Mouse (Mus musculus) kidney, embryonic 15.5 days (tissue): Measurements from ENCODE around the gene Ddi2. TPM values are rescaled to one million over a fixed set of nuclear protein-coding genes. Genes with fewer than 3 reads are reported as not detected.

Experiments
- ATAC-seq: fragments of 200-750 bp; cut with Nextera tagmentation; replicated peaks from 2 replicates; pipeline ENCODE4 v1.8.0; 2017; ENCODE audit warnings: moderate TSS enrichment; ENCODE audit not compliant: low FRiP score
- H3K27ac ChIP-seq: fragments of 300-500 bp; sonication (generic); 2 replicates; pipeline ENCODE4 v1.5.1; 2015; ENCODE audit warnings: mild to moderate bottlenecking, inconsistent platforms
- H3K27me3 ChIP-seq: fragments of 300-500 bp; sonication (generic); 2 replicates; pipeline ENCODE4 v1.6.1; 2015; ENCODE audit warnings: inconsistent platforms
- H3K36me3 ChIP-seq: fragments of 300-500 bp; sonication (generic); 2 replicates; pipeline ENCODE4 v1.6.1; 2015; ENCODE audit warnings: inconsistent platforms
- H3K4me1 ChIP-seq: fragments of 300-500 bp; sonication (generic); 2 replicates; pipeline ENCODE4 v1.6.1; 2015; ENCODE audit warnings: inconsistent platforms
- H3K4me2 ChIP-seq: fragments of 300-500 bp; sonication (generic); 2 replicates; pipeline ENCODE4 v1.6.1; 2015; ENCODE audit warnings: moderate library complexity, mild to moderate bottlenecking, inconsistent platforms
- H3K4me3 ChIP-seq: fragments of 300-500 bp; sonication (generic); replicated peaks from 2 replicates; pipeline ENCODE4 v1.5.1; 2015; ENCODE audit warnings: mild to moderate bottlenecking, inconsistent platforms
- H3K9ac ChIP-seq: fragments of 300-500 bp; sonication (generic); 2 replicates; pipeline ENCODE4 v1.6.1; 2015; ENCODE audit warnings: mild to moderate bottlenecking, inconsistent platforms
- H3K9me3 ChIP-seq: fragments of 300-500 bp; sonication (generic); replicated peaks from 2 replicates; pipeline ENCODE4 v1.6.1; 2016; ENCODE audit warnings: inconsistent platforms
- WGBS: fragments of 180-500 bp; shearing (Covaris S2); methylation state at CpG from one replicate; pipeline ENCODE4 v1.1.7; 2015; ENCODE audit warnings: mixed read lengths; 5-methylcytosine and 5-hydroxymethylcytosine counted together
- polyA plus RNA-seq: library from polyadenylated mRNA; unstranded; fragments of >200 nt; fragmentation: Nextera tagmentation; extraction: Ambion mirVana; gene quantifications from 2 replicates; pipeline ENCODE4 v1.2.1, GENCODE M21; 2015

Ddi2 gene
- polyA plus RNA-seq, 1 experiment from 2014 or later = 21.8 TPM

DNA sequence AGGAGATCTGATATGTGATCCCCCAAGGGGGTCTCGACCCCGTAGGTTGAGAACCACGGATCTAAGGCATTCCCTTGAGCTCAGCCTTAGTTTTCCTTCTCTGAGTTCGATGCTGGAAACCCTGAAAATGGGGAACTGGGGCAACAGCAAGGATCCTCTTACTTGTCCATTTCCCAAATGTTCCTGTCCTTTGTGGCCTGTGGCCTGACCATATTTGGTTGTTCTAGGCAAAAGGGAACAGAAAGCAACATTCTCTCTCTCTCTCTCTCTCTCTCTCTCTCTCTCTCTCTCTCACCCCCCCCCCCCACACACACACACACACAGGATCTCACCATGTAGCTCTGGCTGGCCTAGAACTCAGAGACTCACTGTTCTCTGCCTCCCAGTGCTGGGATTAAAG is 13.6 kb upstream of the Ddi2 start:
- H3K4me2 ChIP-seq = no peak overlapping the region
- peaks cover 15% of the 10 kb centered on the region for H3K4me1 ChIP-seq
- no peaks in the 10 kb centered on the region for H3K27me3 ChIP-seq
- H3K9me3 ChIP-seq = no peaks in the 10 kb centered on the region
- 65% methylated on average over 4 of the region's 4 CpGs for WGBS
- no peak overlapping the region for H3K9ac ChIP-seq
- H3K36me3 ChIP-seq = no peaks in the 10 kb centered on the region
- no peak overlapping the region for H3K4me3 ChIP-seq
- no peak for ATAC-seq
- no peak overlapping the region for H3K27ac ChIP-seq

DNA sequence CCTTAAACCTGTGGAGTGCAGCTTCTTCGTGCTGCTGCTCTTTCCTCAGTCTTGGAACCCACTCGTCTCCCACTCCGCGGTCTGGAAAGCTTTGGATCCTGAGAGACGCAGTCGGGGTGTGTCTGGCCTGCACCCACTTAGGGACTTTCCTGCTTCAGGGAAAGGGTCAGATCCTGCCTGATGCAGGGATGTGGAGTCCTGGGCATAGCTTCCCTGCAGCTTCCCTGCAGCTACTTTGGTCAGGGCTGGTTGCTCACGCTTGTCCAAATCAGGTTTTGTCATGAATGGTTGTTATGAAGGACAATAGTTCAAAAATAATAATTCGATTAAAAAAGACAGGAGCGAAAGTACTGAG is 12.0 kb upstream of the Ddi2 start:
- peak overlapping the region; percentile 65 for H3K4me2 ChIP-seq
- WGBS = 27% methylated on average over 9 of the region's 9 CpGs
- no peak for ATAC-seq
- no peaks in the 10 kb centered on the region for H3K27me3 ChIP-seq
- peaks cover 11% of the 10 kb centered on the region for H3K4me1 ChIP-seq
- H3K4me3 ChIP-seq = peak overlapping the region; percentile 43
- no peaks in the 10 kb centered on the region for H3K9me3 ChIP-seq
- H3K9ac ChIP-seq = 0 out of 2 replicates have a peak overlapping the region, but pooled peaks have one; percentile 35
- no peaks in the 10 kb centered on the region for H3K36me3 ChIP-seq
- no peak overlapping the region for H3K27ac ChIP-seq

DNA sequence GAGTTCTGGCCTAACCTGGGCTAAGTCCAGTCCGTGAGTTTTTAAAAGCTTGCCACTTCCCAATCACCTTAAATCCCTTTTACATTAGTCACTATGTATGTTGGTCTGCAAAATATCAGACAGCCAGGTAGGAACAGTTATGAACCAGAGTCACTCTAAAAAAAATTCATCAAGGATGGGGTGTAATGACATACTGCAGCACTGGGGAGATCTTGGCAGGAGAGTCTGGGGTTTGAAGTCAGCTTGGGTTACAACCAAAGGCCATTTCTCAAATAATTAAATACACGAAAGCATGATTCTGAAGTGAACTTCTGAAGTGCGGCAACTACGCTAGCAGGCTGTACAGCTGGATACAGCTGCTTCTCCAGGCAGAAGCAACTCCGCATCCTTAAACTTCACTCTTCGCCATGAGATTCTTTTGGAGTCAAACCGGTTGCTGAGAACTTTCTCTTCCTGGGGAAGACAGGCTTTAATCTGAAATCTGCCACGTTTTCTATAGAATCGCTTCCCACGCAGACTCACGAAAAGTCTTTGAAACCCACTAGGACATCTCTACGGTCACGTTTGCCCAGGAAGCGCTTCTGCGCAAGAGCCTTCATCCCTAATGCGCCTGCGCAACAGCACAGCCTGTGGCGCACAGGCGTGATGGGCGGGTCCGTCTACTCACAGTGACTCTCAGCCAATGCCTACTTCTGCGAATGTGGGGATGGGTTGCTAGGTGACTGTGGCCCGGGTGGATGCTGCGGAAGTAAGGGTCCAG is 11.4 kb upstream of the Ddi2 start:
- ATAC-seq = peak; percentile 97
- Histone ChIP-seq H3K27ac (peak overlapping the region; percentile 79), H3K4me1 (peaks cover 11% of the 10 kb centered on the region), H3K4me2 (peak overlapping the region; percentile 65), H3K9ac (peak overlapping the region; percentile 35; the same call in 1 of the 2 replicates), H3K9me3 (no peaks in the 10 kb centered on the region), H3K4me3 (peak overlapping the region; percentile 43), H3K36me3 (no peaks in the 10 kb centered on the region), H3K27me3 (no peaks in the 10 kb centered on the region)
- WGBS = 6% methylated on average over 24 of the region's 24 CpGs

- H3K4me2 ChIP-seq = no peak overlapping the region
- H3K27me3 ChIP-seq = no peaks in the 10 kb centered on the region
- 82% methylated on average over 5 of the region's 5 CpGs for WGBS
- ATAC-seq = no peak
- H3K27ac ChIP-seq = no peak overlapping the region
- no peaks in the 10 kb centered on the region for H3K36me3 ChIP-seq
- H3K9ac ChIP-seq = no peak overlapping the region
- no peak overlapping the region for H3K4me3 ChIP-seq
- H3K4me1 ChIP-seq = peaks cover 11% of the 10 kb centered on the region
- H3K9me3 ChIP-seq = no peaks in the 10 kb centered on the region
Measured at GRCm38 (mm10) chr4:141731766-141732165, 8.5 kb upstream of the Ddi2 start.

DNA sequence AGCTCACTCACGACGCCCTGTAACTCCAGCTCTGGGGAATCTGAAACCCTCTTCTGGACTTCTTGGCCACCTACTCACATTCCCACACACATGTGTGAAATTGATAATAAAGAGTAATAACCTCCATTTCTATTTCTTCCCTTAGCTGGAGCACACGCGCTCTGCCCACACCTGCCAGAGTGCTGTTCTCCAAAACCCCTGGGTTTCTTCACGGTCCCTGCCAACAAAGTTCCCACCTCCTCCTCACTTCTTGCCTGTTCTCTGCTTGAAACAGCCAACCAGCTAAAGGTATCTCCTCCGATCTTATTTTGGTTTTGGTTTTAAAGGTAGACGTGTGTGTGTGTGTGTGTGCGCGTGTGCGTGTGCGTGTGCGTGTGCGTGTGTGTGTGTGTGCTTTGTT is 7.2 kb upstream of the Ddi2 start:
- no peak for ATAC-seq
- peaks cover 16% of the 10 kb centered on the region for H3K4me1 ChIP-seq
- no peak overlapping the region for H3K27ac ChIP-seq
- WGBS = 83% methylated on average over 13 of the region's 13 CpGs
- H3K4me3 ChIP-seq = no peak overlapping the region
- H3K9ac ChIP-seq = no peak overlapping the region
- no peak overlapping the region for H3K4me2 ChIP-seq
- H3K36me3 ChIP-seq = no peaks in the 10 kb centered on the region
- H3K27me3 ChIP-seq = no peaks in the 10 kb centered on the region
- no peaks in the 10 kb centered on the region for H3K9me3 ChIP-seq

GRCm38 (mm10) chr4:141729266-141729665 is 6.0 kb upstream of the Ddi2 start:
- ATAC-seq = no peak

DNA sequence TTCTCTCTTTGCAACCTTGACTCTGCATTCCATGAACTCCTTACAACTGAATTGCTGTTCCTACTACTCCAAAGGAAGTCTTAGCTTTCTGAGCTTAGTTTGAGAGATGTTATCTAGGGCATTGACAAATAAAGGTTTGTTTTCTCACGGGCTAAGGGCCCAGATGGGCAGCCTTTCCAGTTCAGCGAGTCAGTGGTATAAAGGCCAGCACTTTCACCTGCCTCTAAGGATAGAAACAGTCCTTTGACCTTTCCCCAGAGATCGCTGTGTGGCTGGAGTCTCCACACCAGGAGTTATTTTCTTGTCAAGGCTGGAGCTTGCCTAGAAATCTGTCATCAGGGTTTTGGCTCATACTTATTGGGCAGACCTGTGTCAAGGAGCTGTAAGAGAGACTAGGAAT is 2.5 kb upstream of the Ddi2 start:
- Histone ChIP-seq H3K27me3 (no peaks in the 10 kb centered on the region), H3K9me3 (no peaks in the 10 kb centered on the region), H3K4me1 (peaks cover 34% of the 10 kb centered on the region), H3K4me2 (no peak overlapping the region), H3K27ac (peak overlapping the region; percentile 54), H3K36me3 (no peaks in the 10 kb centered on the region), H3K9ac (no peak overlapping the region), H3K4me3 (no peak overlapping the region)
- 53% methylated on average over 3 of the region's 3 CpGs for WGBS
- ATAC-seq = no peak

More at GRCm38 (mm10) chr4:141729266-141729665, 6.0 kb upstream of the Ddi2 start:
- Histone ChIP-seq H3K9ac (no peak overlapping the region), H3K4me3 (no peak overlapping the region), H3K36me3 (no peaks in the 10 kb centered on the region), H3K27me3 (no peaks in the 10 kb centered on the region), H3K4me1 (peaks cover 12% of the 10 kb centered on the region), H3K27ac (no peak overlapping the region), H3K9me3 (no peaks in the 10 kb centered on the region), H3K4me2 (no peak overlapping the region)
- 78% methylated on average over 3 of the region's 3 CpGs for WGBS

DNA sequence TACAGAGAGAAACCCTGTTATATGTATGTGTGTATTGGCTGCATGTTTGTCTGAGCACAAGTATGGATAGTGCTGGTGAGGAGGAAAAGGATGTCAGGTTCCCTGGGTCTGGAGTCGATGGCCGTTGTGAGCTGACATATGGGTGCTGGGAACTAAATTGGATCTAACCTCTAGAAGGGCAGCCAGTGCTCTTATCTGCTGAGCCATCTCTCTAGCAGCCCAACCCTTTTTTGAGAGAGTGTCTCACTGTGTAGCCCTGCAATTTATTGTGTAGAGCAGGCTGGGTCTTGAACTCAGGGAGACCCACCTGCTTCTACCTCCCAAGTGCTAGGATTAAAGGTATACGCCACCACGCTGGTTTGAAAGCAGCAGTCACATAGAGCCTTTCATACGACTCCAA is 2.1 kb upstream of the Ddi2 start:
- no peak for ATAC-seq
- 80% methylated on average over 5 of the region's 5 CpGs for WGBS
- H3K27me3 ChIP-seq = no peaks in the 10 kb centered on the region
- no peak overlapping the region for H3K4me2 ChIP-seq
- H3K9me3 ChIP-seq = no peaks in the 10 kb centered on the region
- peaks cover 37% of the 10 kb centered on the region for H3K4me1 ChIP-seq
- H3K36me3 ChIP-seq = peaks cover 4% of the 10 kb centered on the region; the same call in 1 of the 2 replicates
- H3K9ac ChIP-seq = no peak overlapping the region
- H3K27ac ChIP-seq = peak overlapping the region; percentile 54
- H3K4me3 ChIP-seq = no peak overlapping the region

GRCm38 (mm10) chr4:141724594-141724993 is 1.4 kb upstream of the Ddi2 start:
- peak overlapping the region; percentile 15; the same call in 1 of the 2 replicates for H3K27ac ChIP-seq
- H3K4me2 ChIP-seq = no peak overlapping the region; the same call in 1 of the 2 replicates
- H3K36me3 ChIP-seq = peaks cover 9% of the 10 kb centered on the region; the same call in 1 of the 2 replicates
- WGBS = 46% methylated on average over 11 of the region's 11 CpGs
- no peaks in the 10 kb centered on the region for H3K9me3 ChIP-seq
- H3K9ac ChIP-seq = no peak overlapping the region
- no peak overlapping the region for H3K4me3 ChIP-seq
- no peaks in the 10 kb centered on the region for H3K27me3 ChIP-seq
- H3K4me1 ChIP-seq = peaks cover 38% of the 10 kb centered on the region
- no peak for ATAC-seq

- no peaks in the 10 kb centered on the region for H3K9me3 ChIP-seq
- peak; percentile 66 for ATAC-seq
- H3K9ac ChIP-seq = peak overlapping the region; percentile 96
- H3K36me3 ChIP-seq = peaks cover 9% of the 10 kb centered on the region; the same call in 1 of the 2 replicates
- peak overlapping the region; percentile 98 for H3K27ac ChIP-seq
- H3K4me3 ChIP-seq = peak overlapping the region; percentile 96
- peak overlapping the region; percentile 80 for H3K4me2 ChIP-seq
- H3K27me3 ChIP-seq = no peaks in the 10 kb centered on the region
- peaks cover 40% of the 10 kb centered on the region for H3K4me1 ChIP-seq
- 10% methylated on average over 13 of the region's 13 CpGs for WGBS
Measured at GRCm38 (mm10) chr4:141723673-141724068, 452 bp upstream of the Ddi2 start.

DNA sequence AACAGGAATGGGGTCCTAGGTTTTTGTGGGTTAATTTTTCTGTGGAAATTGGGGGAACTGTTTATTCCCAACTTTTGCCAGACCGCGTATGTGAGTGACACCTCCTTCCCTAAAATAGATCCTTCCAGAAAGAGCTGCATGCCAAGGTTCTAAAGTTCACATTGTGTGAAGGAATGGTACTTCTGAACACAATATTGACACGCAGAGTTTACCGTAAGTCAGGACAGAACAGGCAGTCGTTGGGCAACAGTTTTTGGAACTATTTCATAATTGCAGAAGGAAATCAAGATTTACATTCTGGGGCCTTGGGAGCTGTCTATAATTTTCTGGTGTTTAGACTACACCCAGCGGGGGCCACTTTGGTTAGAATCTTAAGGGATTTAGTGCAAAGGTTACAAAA is 1.3 kb downstream of the Ddi2 start:
- Histone ChIP-seq H3K4me2 (peak overlapping the region; percentile 80), H3K27ac (no peak overlapping the region), H3K36me3 (peaks cover 11% of the 10 kb centered on the region; the same call in 1 of the 2 replicates), H3K9me3 (no peaks in the 10 kb centered on the region), H3K4me3 (peak overlapping the region; percentile 96), H3K4me1 (peaks cover 40% of the 10 kb centered on the region), H3K9ac (peak overlapping the region; percentile 96), H3K27me3 (no peaks in the 10 kb centered on the region)
- WGBS = 65% methylated on average over 6 of the region's 6 CpGs
- no peak for ATAC-seq

- no peak overlapping the region for H3K27ac ChIP-seq
- WGBS = 60% methylated on average over 6 of the region's 6 CpGs
- peak overlapping the region; percentile 80 for H3K4me2 ChIP-seq
- peaks cover 47% of the 10 kb centered on the region for H3K4me1 ChIP-seq
- H3K9me3 ChIP-seq = no peaks in the 10 kb centered on the region
- ATAC-seq = no peak
- peaks cover 20% of the 10 kb centered on the region; the same call in 1 of the 2 replicates for H3K36me3 ChIP-seq
- no peak overlapping the region for H3K9ac ChIP-seq
- H3K27me3 ChIP-seq = no peaks in the 10 kb centered on the region
- H3K4me3 ChIP-seq = no peak overlapping the region
Measured at GRCm38 (mm10) chr4:141720761-141721523, 2.3 kb downstream of the Ddi2 start.
